Mouse (Mus musculus): ENCODE measurements around the gene Gtf2a1l. TPM values are rescaled to one million over a fixed set of nuclear protein-coding genes. Genes with fewer than 3 reads are reported as not detected.

The Gtf2a1l gene
- polyA plus RNA-seq, 1 experiment from 2014 or later, result 0.47 TPM

DNA sequence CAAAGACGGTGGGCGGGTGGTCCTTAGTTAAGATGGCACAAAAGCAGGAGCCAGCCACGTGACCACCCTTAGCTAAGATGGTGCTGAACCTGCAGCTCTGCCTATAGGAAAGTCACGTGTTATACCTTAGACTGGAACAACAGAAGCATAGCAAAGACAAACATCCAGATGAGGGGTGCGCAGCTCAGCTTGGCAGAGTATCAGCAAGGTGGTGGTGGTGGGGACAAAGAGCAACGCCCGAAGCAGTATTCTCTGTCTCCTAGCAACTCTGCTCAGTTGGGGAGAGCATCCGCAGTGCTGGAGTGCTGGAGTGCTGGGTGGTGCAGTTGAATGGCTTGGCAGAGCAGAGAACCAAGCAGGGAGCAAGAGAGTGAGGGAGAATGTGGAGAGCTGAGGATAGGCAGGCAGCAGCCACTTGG is 37.8 kb downstream of the Gtf2a1l start:
- Histone ChIP-seq H3K27me3 (replicated peaks; ENCODE audit: control insufficient read depth, insufficient read depth, low read length) (no peaks in the 10 kb centered on the region), H3K4me2 (ENCODE audit: low read depth, low read length) (no peak overlapping the region), H3K36me3 (ENCODE audit: control insufficient read depth, insufficient read depth, low read length) (no peaks in the 10 kb centered on the region), H3K4me1 (ENCODE audit: control insufficient read depth, insufficient read depth, low read length) (peaks cover 3% of the 10 kb centered on the region; the same call in 1 of the 2 replicates), H3K9ac (ENCODE audit: low read depth, low read length) (no peak overlapping the region), H3K4me3 (ENCODE audit: low read depth, low read length) (no peak overlapping the region), H3K27ac (replicated peaks; ENCODE audit: low read depth, low read length) (no peak overlapping the region), H3K9me3 (ENCODE audit: control insufficient read depth, low read length) (no peaks in the 10 kb centered on the region)
- 35% methylated on average over 8 of the region's 8 CpGs for WGBS
- DNase-seq (ENCODE audit: low spot score) (no peak), ATAC-seq (ENCODE audit: low read depth) (peak; percentile 44; the same call in 1 of the 2 replicates)

DNA sequence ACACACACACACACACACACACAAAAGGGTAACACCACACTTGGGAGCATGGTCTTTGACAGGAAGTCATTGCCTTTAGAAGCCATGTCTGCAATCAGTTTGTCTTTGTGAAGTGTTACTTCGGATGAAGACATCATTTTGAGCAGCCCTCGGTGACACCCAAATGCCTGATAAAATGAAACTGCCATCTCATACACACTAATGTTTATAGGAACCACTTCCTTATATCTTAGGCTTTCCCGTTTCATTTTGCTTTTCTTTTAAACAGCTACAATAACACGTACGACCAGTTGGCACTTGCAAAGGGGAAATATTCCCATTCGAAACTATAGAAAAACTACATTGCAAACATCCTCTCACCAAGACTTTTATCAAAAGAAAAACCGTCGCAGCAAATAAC is 81.2 kb downstream of the Gtf2a1l start:
- no peak overlapping the region for H3K27ac ChIP-seq (replicated peaks; ENCODE audit: low read depth, low read length)
- no peak for ATAC-seq (ENCODE audit: low read depth)

DNA sequence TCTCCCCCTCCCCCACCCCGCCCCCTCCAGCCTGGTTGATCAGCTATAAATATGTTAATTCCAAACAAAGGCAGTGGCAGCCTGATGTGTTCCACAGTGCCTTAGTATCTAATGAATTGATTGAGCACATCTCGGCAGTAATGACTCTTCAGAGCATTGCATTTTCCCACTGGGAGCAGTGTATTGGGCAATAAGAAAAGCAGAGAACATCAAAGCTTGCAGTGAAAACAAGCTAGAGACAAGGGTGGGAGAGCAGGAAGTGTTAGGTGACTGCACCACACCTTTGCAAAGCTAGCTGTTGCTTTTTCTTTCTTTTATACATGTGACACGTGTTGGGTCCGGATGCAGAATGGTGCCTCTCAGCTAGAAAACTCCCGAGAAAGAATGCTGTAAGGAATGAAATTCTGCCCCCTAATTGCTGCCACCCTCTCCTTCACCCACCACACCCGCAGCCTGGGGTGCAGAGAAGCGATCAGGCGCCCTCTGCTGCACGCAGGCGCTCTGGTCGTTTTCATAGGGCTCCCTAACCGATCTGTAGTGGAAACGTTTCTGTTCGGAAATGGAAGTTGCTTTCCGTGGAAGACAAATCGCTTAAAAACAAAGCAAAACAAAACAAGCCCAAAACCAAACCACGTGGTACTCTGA is 84.5 kb downstream of the Gtf2a1l start:
- peak; percentile 74; the same call in 1 of the 2 replicates for ATAC-seq (ENCODE audit: low read depth)
- Histone ChIP-seq H3K27me3 (replicated peaks; ENCODE audit: control insufficient read depth, insufficient read depth, low read length) (no peaks in the 10 kb centered on the region), H3K9ac (ENCODE audit: low read depth, low read length) (no peak overlapping the region), H3K36me3 (ENCODE audit: control insufficient read depth, insufficient read depth, low read length) (no peaks in the 10 kb centered on the region), H3K4me3 (ENCODE audit: low read depth, low read length) (0 out of 2 replicates have a peak overlapping the region, but pooled peaks have one; percentile 1), H3K4me1 (ENCODE audit: control insufficient read depth, insufficient read depth, low read length) (peaks cover 4% of the 10 kb centered on the region; the same call in 1 of the 2 replicates), H3K4me2 (ENCODE audit: low read depth, low read length) (peak overlapping the region; percentile 35), H3K27ac (replicated peaks; ENCODE audit: low read depth, low read length) (no peak overlapping the region), H3K9me3 (ENCODE audit: control insufficient read depth, low read length) (no peaks in the 10 kb centered on the region)
- 12% methylated on average over 17 of the region's 17 CpGs for WGBS
- peak; percentile 77 for DNase-seq (ENCODE audit: low spot score)

More for the DNA sequence above, 81.2 kb downstream of the Gtf2a1l start:
- DNase-seq (ENCODE audit: low spot score), result no peak
- WGBS, result 69% methylated on average over 8 of the region's 8 CpGs
- Histone ChIP-seq H3K4me3 (ENCODE audit: low read depth, low read length) (no peak overlapping the region), H3K27me3 (replicated peaks; ENCODE audit: control insufficient read depth, insufficient read depth, low read length) (no peaks in the 10 kb centered on the region), H3K9me3 (ENCODE audit: control insufficient read depth, low read length) (no peaks in the 10 kb centered on the region), H3K4me2 (ENCODE audit: low read depth, low read length) (no peak overlapping the region), H3K36me3 (ENCODE audit: control insufficient read depth, insufficient read depth, low read length) (no peaks in the 10 kb centered on the region), H3K4me1 (ENCODE audit: control insufficient read depth, insufficient read depth, low read length) (no peaks in the 10 kb centered on the region), H3K9ac (ENCODE audit: low read depth, low read length) (no peak overlapping the region)

GRCm38 (mm10) chr17:88753472-88753857 is 85.0 kb downstream of the Gtf2a1l start:
- no peaks in the 10 kb centered on the region for H3K9me3 ChIP-seq (ENCODE audit: control insufficient read depth, low read length)
- ATAC-seq (ENCODE audit: low read depth) (no peak), DNase-seq (ENCODE audit: low spot score) (no peak)
- H3K27me3 ChIP-seq (replicated peaks; ENCODE audit: control insufficient read depth, insufficient read depth, low read length), result no peaks in the 10 kb centered on the region
- H3K9ac ChIP-seq (ENCODE audit: low read depth, low read length), result no peak overlapping the region
- peaks cover 5% of the 10 kb centered on the region; the same call in 1 of the 2 replicates for H3K4me1 ChIP-seq (ENCODE audit: control insufficient read depth, insufficient read depth, low read length)
- WGBS, result 48% methylated on average over 12 of the region's 12 CpGs
- peak overlapping the region; percentile 35 for H3K4me2 ChIP-seq (ENCODE audit: low read depth, low read length)
- no peaks in the 10 kb centered on the region for H3K36me3 ChIP-seq (ENCODE audit: control insufficient read depth, insufficient read depth, low read length)
- H3K27ac ChIP-seq (replicated peaks; ENCODE audit: low read depth, low read length), result no peak overlapping the region
- H3K4me3 ChIP-seq (ENCODE audit: low read depth, low read length), result 0 out of 2 replicates have a peak overlapping the region, but pooled peaks have one; percentile 1

- no peaks in the 10 kb centered on the region for H3K27me3 ChIP-seq (replicated peaks; ENCODE audit: control insufficient read depth, insufficient read depth, low read length)
- no peaks in the 10 kb centered on the region for H3K9me3 ChIP-seq (ENCODE audit: control insufficient read depth, low read length)
- no peaks in the 10 kb centered on the region for H3K36me3 ChIP-seq (ENCODE audit: control insufficient read depth, insufficient read depth, low read length)
- DNase-seq (ENCODE audit: low spot score), result no peak
- H3K4me1 ChIP-seq (ENCODE audit: control insufficient read depth, insufficient read depth, low read length), result peaks cover 5% of the 10 kb centered on the region; the same call in 1 of the 2 replicates
- 77% methylated on average over 6 of the region's 6 CpGs for WGBS
- H3K9ac ChIP-seq (ENCODE audit: low read depth, low read length), result no peak overlapping the region
- no peak for ATAC-seq (ENCODE audit: low read depth)
- no peak overlapping the region for H3K27ac ChIP-seq (replicated peaks; ENCODE audit: low read depth, low read length)
- no peak overlapping the region for H3K4me3 ChIP-seq (ENCODE audit: low read depth, low read length)
- no peak overlapping the region for H3K4me2 ChIP-seq (ENCODE audit: low read depth, low read length)
Observed at GRCm38 (mm10) chr17:88755776-88756175, 87.3 kb downstream of the Gtf2a1l start.

GRCm38 (mm10) chr17:88758003-88758437 is 89.6 kb downstream of the Gtf2a1l start:
- WGBS, result 28% methylated on average over 9 of the region's 9 CpGs
- H3K9me3 ChIP-seq (ENCODE audit: control insufficient read depth, low read length), result no peaks in the 10 kb centered on the region
- no peak overlapping the region for H3K9ac ChIP-seq (ENCODE audit: low read depth, low read length)
- peaks cover 5% of the 10 kb centered on the region; the same call in 1 of the 2 replicates for H3K4me1 ChIP-seq (ENCODE audit: control insufficient read depth, insufficient read depth, low read length)
- ATAC-seq (ENCODE audit: low read depth) (no peak), DNase-seq (ENCODE audit: low spot score) (no peak)
- H3K36me3 ChIP-seq (ENCODE audit: control insufficient read depth, insufficient read depth, low read length), result no peaks in the 10 kb centered on the region
- no peak overlapping the region for H3K4me3 ChIP-seq (ENCODE audit: low read depth, low read length)
- H3K27ac ChIP-seq (replicated peaks; ENCODE audit: low read depth, low read length), result no peak overlapping the region
- peak overlapping the region; percentile 7; the same call in 1 of the 2 replicates for H3K4me2 ChIP-seq (ENCODE audit: low read depth, low read length)
- H3K27me3 ChIP-seq (replicated peaks; ENCODE audit: control insufficient read depth, insufficient read depth, low read length), result no peaks in the 10 kb centered on the region

GRCm38 (mm10) chr17:88763396-88764135 is 95.1 kb downstream of the Gtf2a1l start:
- Histone ChIP-seq H3K36me3 (ENCODE audit: control insufficient read depth, insufficient read depth, low read length) (no peaks in the 10 kb centered on the region), H3K9ac (ENCODE audit: low read depth, low read length) (no peak overlapping the region), H3K9me3 (ENCODE audit: control insufficient read depth, low read length) (no peaks in the 10 kb centered on the region), H3K4me3 (ENCODE audit: low read depth, low read length) (no peak overlapping the region), H3K27me3 (replicated peaks; ENCODE audit: control insufficient read depth, insufficient read depth, low read length) (no peaks in the 10 kb centered on the region), H3K27ac (replicated peaks; ENCODE audit: low read depth, low read length) (no peak overlapping the region), H3K4me2 (ENCODE audit: low read depth, low read length) (no peak overlapping the region), H3K4me1 (ENCODE audit: control insufficient read depth, insufficient read depth, low read length) (no peaks in the 10 kb centered on the region; the same call in 1 of the 2 replicates)
- ATAC-seq (ENCODE audit: low read depth) (peak; percentile 24), DNase-seq (ENCODE audit: low spot score) (no peak)
- 55% methylated on average over 5 of the region's 5 CpGs for WGBS

DNA sequence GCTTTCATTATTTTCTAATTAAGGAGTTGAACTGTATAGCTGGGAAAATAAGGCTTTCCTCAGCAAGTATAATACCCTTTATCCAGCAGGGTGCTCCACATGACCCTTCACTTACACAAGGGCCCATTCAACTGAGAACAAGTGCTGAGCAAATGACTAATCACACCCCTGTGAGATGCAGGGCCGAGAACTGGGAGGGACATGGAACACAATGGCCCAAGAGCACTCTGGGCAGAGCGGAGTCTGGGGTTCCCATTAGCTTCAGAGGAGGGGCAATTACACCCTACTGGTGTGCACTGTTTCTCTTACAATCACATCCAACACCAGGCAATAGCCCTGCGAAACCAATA is 95.7 kb downstream of the Gtf2a1l start:
- H3K4me1 ChIP-seq (ENCODE audit: control insufficient read depth, insufficient read depth, low read length), result no peaks in the 10 kb centered on the region; the same call in 1 of the 2 replicates
- 75% methylated on average over 3 of the region's 3 CpGs for WGBS
- no peak overlapping the region for H3K9ac ChIP-seq (ENCODE audit: low read depth, low read length)
- no peak overlapping the region for H3K27ac ChIP-seq (replicated peaks; ENCODE audit: low read depth, low read length)
- H3K9me3 ChIP-seq (ENCODE audit: control insufficient read depth, low read length), result no peaks in the 10 kb centered on the region
- no peaks in the 10 kb centered on the region for H3K36me3 ChIP-seq (ENCODE audit: control insufficient read depth, insufficient read depth, low read length)
- H3K4me2 ChIP-seq (ENCODE audit: low read depth, low read length), result no peak overlapping the region
- DNase-seq (ENCODE audit: low spot score), result peak; percentile 58
- H3K4me3 ChIP-seq (ENCODE audit: low read depth, low read length), result no peak overlapping the region
- ATAC-seq (ENCODE audit: low read depth), result peak; percentile 75; the same call in 1 of the 2 replicates
- H3K27me3 ChIP-seq (replicated peaks; ENCODE audit: control insufficient read depth, insufficient read depth, low read length), result no peaks in the 10 kb centered on the region

Measured in embryonic facial prominence, embryonic 14.5 days (tissue).